Mouse (Mus musculus): ENCODE measurements around the gene Plk2. TPM values are rescaled to one million over a fixed set of nuclear protein-coding genes. Genes with fewer than 3 reads are reported as not detected.

Plk2 gene
- polyA plus RNA-seq, 1 experiment from 2014 or later = 87.8 TPM

Other genes with a start within 250 kb of the Plk2 start
- gene Rab3c, start 114.0 kb upstream of the Plk2 start, polyA plus RNA-seq (2016; fragmentation: Nextera tagmentation; extraction: Ambion mirVana) = 2.9 TPM in 2 replicates
- gene Gapt, start 37.8 kb upstream of the Plk2 start, polyA plus RNA-seq (2016; fragmentation: Nextera tagmentation; extraction: Ambion mirVana) = 0.14 and 0.27 TPM in 2 replicates

Data from embryonic facial prominence, embryonic 10.5 days (tissue).